ENCODE assay signal across 8 mouse cellular contexts in genomic region chr11:31368965-31369647, GRCm38 (mm10). TPM values are rescaled to one million over a fixed set of nuclear protein-coding genes. Genes with fewer than 3 reads are reported as not detected.
DNase-seq lines count a peak whose midpoint lies in the region; ATAC-seq lines count a peak whose summit lies in the region.

No protein-coding gene starts in this region.

- peak; percentile 74 for ATAC-seq in forebrain, embryonic 13.5 days
- ATAC-seq in heart, embryonic 16.5 days (replicated peaks; ENCODE audit: extremely low read depth, insufficient read depth, low FRiP score) = peak; percentile 53
- ATAC-seq in lung, embryonic 15.5 days (ENCODE audit: borderline replicate concordance, extremely low read depth, low FRiP score, low TSS enrichment) = peak; percentile 67

- H3K4me2 ChIP-seq in forebrain, embryonic 13.5 days = peak overlapping the region; percentile 99
- H3K4me2 ChIP-seq in heart, embryonic 16.5 days (ENCODE audit: low read depth, low read length) = peak overlapping the region; percentile 90
- H3K4me2 ChIP-seq in lung, embryonic 15.5 days = peak overlapping the region; percentile 97

- H3K9ac ChIP-seq in forebrain, embryonic 13.5 days = peak overlapping the region; percentile 49
- H3K9ac ChIP-seq in heart, embryonic 16.5 days (ENCODE audit: low read length) = peak overlapping the region; percentile 78
- H3K9ac ChIP-seq in lung, embryonic 15.5 days = peak overlapping the region; percentile 53

- under 1% methylated on average over 49 of the region's 50 CpGs for WGBS in forebrain, embryonic 13.5 days
- WGBS in heart, embryonic 16.5 days = under 1% methylated on average over 50 of the region's 50 CpGs
- WGBS in lung, embryonic 15.5 days = under 1% methylated on average over 50 of the region's 50 CpGs

- no peaks in the 10 kb centered on the region for H3K9me3 ChIP-seq in forebrain, embryonic 13.5 days (replicated peaks)
- no peaks in the 10 kb centered on the region for H3K9me3 ChIP-seq in heart, embryonic 16.5 days (replicated peaks; ENCODE audit: control insufficient read depth, low read length)
- no peaks in the 10 kb centered on the region for H3K9me3 ChIP-seq in lung, embryonic 15.5 days

- H3K27ac ChIP-seq in forebrain, embryonic 13.5 days = no peak overlapping the region
- H3K27ac ChIP-seq in heart, embryonic 16.5 days (ENCODE audit: low read length) = peak overlapping the region; percentile 85
- H3K27ac ChIP-seq in lung, embryonic 15.5 days = peak overlapping the region; percentile 63

- H3K4me3 ChIP-seq in forebrain, embryonic 13.5 days = peak overlapping the region; percentile 60
- H3K4me3 ChIP-seq in heart, embryonic 16.5 days (ENCODE audit: low read length) = peak overlapping the region; percentile 70
- peak overlapping the region; percentile 51 for H3K4me3 ChIP-seq in lung, embryonic 15.5 days

- H3K36me3 ChIP-seq in forebrain, embryonic 13.5 days (ENCODE audit: poor library complexity, severe bottlenecking) = no peaks in the 10 kb centered on the region
- peaks cover 5% of the 10 kb centered on the region for H3K36me3 ChIP-seq in heart, embryonic 16.5 days (ENCODE audit: control insufficient read depth, insufficient read depth)
- no peaks in the 10 kb centered on the region for H3K36me3 ChIP-seq in lung, embryonic 15.5 days

- peak; percentile 14 to 33 for DNase-seq in urinary bladder, adult 18-20 months (ENCODE audit: low spot score in 2 of 2)
- no peak for DNase-seq in urinary bladder, postnatal 10 days (ENCODE audit: low spot score)
- peak; percentile 52 to 72 for DNase-seq in kidney, postnatal 4 days
- peak; percentile 62 for DNase-seq in ovary, postnatal 36 days (ENCODE audit: low spot score)
- no peak for DNase-seq in spleen, postnatal 14 days (ENCODE audit: low spot score in 2 of 2)

- peaks cover 30% of the 10 kb centered on the region for H3K27me3 ChIP-seq in forebrain, embryonic 13.5 days
- peaks cover 3% of the 10 kb centered on the region; the same call in 1 of the 2 replicates for H3K27me3 ChIP-seq in heart, embryonic 16.5 days (ENCODE audit: control insufficient read depth, insufficient read depth, low read length)
- peaks cover 48% of the 10 kb centered on the region for H3K27me3 ChIP-seq in lung, embryonic 15.5 days

- H3K4me1 ChIP-seq in forebrain, embryonic 13.5 days = peaks cover 20% of the 10 kb centered on the region
- peaks cover 19% of the 10 kb centered on the region for H3K4me1 ChIP-seq in heart, embryonic 16.5 days (ENCODE audit: control insufficient read depth, insufficient read depth, low read length)
- peaks cover 30% of the 10 kb centered on the region for H3K4me1 ChIP-seq in lung, embryonic 15.5 days

RNA-seq across cellular contexts. Expression of gene Stc2, which starts 0.8 kb away (rescaled TPM):
- 0.88 and 1.4 TPM in 2 replicates for polyA plus RNA-seq in forebrain, embryonic 13.5 days (2015; fragmentation: Nextera tagmentation; extraction: Ambion mirVana)
- polyA plus RNA-seq in heart, embryonic 16.5 days (2015; fragmentation: Nextera tagmentation; extraction: Ambion mirVana) = 5.0 and 5.2 TPM in 2 replicates
- polyA plus RNA-seq in lung, embryonic 15.5 days (2015; fragmentation: Nextera tagmentation; extraction: Ambion mirVana) = 3.0 and 3.7 TPM in 2 replicates

Comparison
In these comparisons a context has a peak if more than half of its experiments do, and no peak if none do; other contexts are left out.
1. DNase-seq: peak in urinary bladder, adult 18-20 months (2 of 2), kidney, postnatal 4 days (2 of 2) and ovary, postnatal 36 days (single experiment); none in urinary bladder, postnatal 10 days (single experiment) and spleen, postnatal 14 days (0 of 2).
2. Peak in every context shown above with its lines, with median percentiles within 50 percentile points of each other: ATAC-seq, H3K4me2 ChIP-seq, H3K4me3 ChIP-seq and H3K9ac ChIP-seq.